Mouse (Mus musculus) bone marrow, adult 2 months (tissue): ENCODE measurements around the gene Sgms2. TPM values are rescaled to one million over a fixed set of nuclear protein-coding genes. Genes with fewer than 3 reads are reported as not detected.

Source experiments
- H3K27ac ChIP-seq: fragments of 200-500 bp; 2 replicates; pipeline ENCODE4 v1.5.1; 2012; ENCODE audit warnings: low read depth, mild to moderate bottlenecking, control low read depth, inconsistent platforms, low read length; ENCODE audit not compliant: control insufficient read depth, poor library complexity, insufficient read depth
- H3K4me1 ChIP-seq: fragments of 200-500 bp; 2 replicates; pipeline ENCODE4 v1.6.1; 2011; ENCODE audit warnings: low read length; ENCODE audit not compliant: control insufficient read depth, insufficient read depth
- H3K4me3 ChIP-seq: fragments of 200-500 bp; replicated peaks from 2 replicates; pipeline ENCODE3; 2011; ENCODE audit warnings: mild to moderate bottlenecking, low read depth, low read length, control low read depth; ENCODE audit not compliant: control insufficient read depth
- CTCF ChIP-seq: fragments of 200-500 bp; IDR thresholded peaks from 2 replicates; pipeline ENCODE4 v1.5.1; 2011; ENCODE audit warnings: low read length, control low read depth; ENCODE audit not compliant: control insufficient read depth, insufficient read depth
- POLR2A ChIP-seq: fragments of 200-500 bp; IDR thresholded peaks from 2 replicates; pipeline ENCODE4 v1.6.1; 2011; ENCODE audit warnings: low read depth, mild to moderate bottlenecking, control low read depth, low read length, borderline replicate concordance; ENCODE audit not compliant: control insufficient read depth
- WGBS: fragments of 180-500 bp; shearing (Covaris S2); methylation state at CpG from one replicate; pipeline ENCODE4 v1.1.7; 2018; 5-methylcytosine and 5-hydroxymethylcytosine counted together
- polyA plus RNA-seq: library from polyadenylated mRNA; stranded (reverse); fragments of >200 nt; gene quantifications from 2 replicates; pipeline ENCODE4 v1.2.4, GENCODE M21; 2011; ENCODE audit warnings: low replicate concordance; ENCODE audit not compliant: missing spikeins, insufficient read depth, insufficient read length

The Sgms2 gene
- polyA plus RNA-seq, 1 experiment, result 6.6 TPM

GRCm38 (mm10) chr3:131469636-131470035 is 21.6 kb downstream of the Sgms2 start:
- peaks cover 11% of the 10 kb centered on the region for H3K4me1 ChIP-seq
- no peak overlapping the region for H3K4me3 ChIP-seq
- WGBS, result 46% methylated on average over 3 of the region's 3 CpGs
- H3K27ac ChIP-seq, result peak overlapping the region; percentile 17; the same call in 1 of the 2 replicates
- TF ChIP-seq CTCF (no peak), POLR2A (no peak)

- 31% methylated on average over 6 of the region's 6 CpGs for WGBS
These were observed 24.8 kb downstream of the Sgms2 start for GRCm38 (mm10) chr3:131466371-131466770.

GRCm38 (mm10) chr3:131465536-131466260 is 25.5 kb downstream of the Sgms2 start:
- peak overlapping the region; percentile 91 for H3K27ac ChIP-seq
- TF ChIP-seq CTCF (no peak), POLR2A (no peak)
- no peak overlapping the region for H3K4me3 ChIP-seq
- H3K4me1 ChIP-seq, result peaks cover 10% of the 10 kb centered on the region
- WGBS, result 41% methylated on average over 3 of the region's 3 CpGs

More at GRCm38 (mm10) chr3:131466371-131466770, 24.8 kb downstream of the Sgms2 start:
- Histone ChIP-seq H3K27ac (peak overlapping the region; percentile 91), H3K4me3 (peak overlapping the region; percentile 44), H3K4me1 (peaks cover 10% of the 10 kb centered on the region)
- TF ChIP-seq POLR2A (no peak), CTCF (no peak)

- H3K4me3 ChIP-seq, result no peak overlapping the region
- H3K4me1 ChIP-seq, result peaks cover 2% of the 10 kb centered on the region; the same call in 1 of the 2 replicates
- TF ChIP-seq CTCF (no peak), POLR2A (no peak)
- 82% methylated on average over 7 of the region's 7 CpGs for WGBS
- no peak overlapping the region for H3K27ac ChIP-seq
These were observed 118.2 kb downstream of the Sgms2 start for GRCm38 (mm10) chr3:131372996-131373395.

- H3K4me3 ChIP-seq, result no peak overlapping the region
- 23% methylated on average over 8 of the region's 8 CpGs for WGBS
- TF ChIP-seq CTCF (no peak), POLR2A (no peak)
- H3K27ac ChIP-seq, result peak overlapping the region; percentile 75; the same call in 1 of the 2 replicates
- peaks cover 2% of the 10 kb centered on the region; the same call in 1 of the 2 replicates for H3K4me1 ChIP-seq
These were observed 122.5 kb downstream of the Sgms2 start for GRCm38 (mm10) chr3:131368678-131369077.

GRCm38 (mm10) chr3:131367452-131367851 is 123.8 kb downstream of the Sgms2 start:
- Histone ChIP-seq H3K27ac (peak overlapping the region; percentile 26; the same call in 1 of the 2 replicates), H3K4me1 (no peaks in the 10 kb centered on the region; the same call in 1 of the 2 replicates), H3K4me3 (no peak overlapping the region)
- no peak for TF ChIP-seq POLR2A
- TF ChIP-seq CTCF, result no peak
- 45% methylated on average over 4 of the region's 4 CpGs for WGBS

GRCm38 (mm10) chr3:131364632-131365446 is 126.4 kb downstream of the Sgms2 start:
- TF ChIP-seq CTCF, result no peak
- no peak for TF ChIP-seq POLR2A
- WGBS, result 83% methylated on average over 23 of the region's 23 CpGs
- Histone ChIP-seq H3K4me1 (no peaks in the 10 kb centered on the region; the same call in 1 of the 2 replicates), H3K4me3 (no peak overlapping the region), H3K27ac (no peak overlapping the region)

GRCm38 (mm10) chr3:131364194-131364593 is 127.0 kb downstream of the Sgms2 start:
- 74% methylated on average over 8 of the region's 8 CpGs for whole genome bisulfite sequencing
- Histone ChIP-seq H3K4me3 (no peak overlapping the region), H3K4me1 (no peaks in the 10 kb centered on the region; the same call in 1 of the 2 replicates), H3K27ac (no peak overlapping the region)
- no peak for TF ChIP-seq POLR2A
- no peak for TF ChIP-seq CTCF
